Mouse (Mus musculus) right cerebral cortex, postnatal 10 days (tissue): ENCODE data around the gene Vmn2r-ps159.
"Not testable (repeated sequence)": the region's sequence is repeated elsewhere in the genome, so short reads cannot be mapped to it uniquely, and the experiment has no call there.

Experiments used
- DNase-seq, 2 experiments: peaks; one replicate each; pipeline ENCODE4 v3.0.0; 2021; ENCODE audit warnings: low spot score in 2 of 2

The Vmn2r-ps159 gene

DNA sequence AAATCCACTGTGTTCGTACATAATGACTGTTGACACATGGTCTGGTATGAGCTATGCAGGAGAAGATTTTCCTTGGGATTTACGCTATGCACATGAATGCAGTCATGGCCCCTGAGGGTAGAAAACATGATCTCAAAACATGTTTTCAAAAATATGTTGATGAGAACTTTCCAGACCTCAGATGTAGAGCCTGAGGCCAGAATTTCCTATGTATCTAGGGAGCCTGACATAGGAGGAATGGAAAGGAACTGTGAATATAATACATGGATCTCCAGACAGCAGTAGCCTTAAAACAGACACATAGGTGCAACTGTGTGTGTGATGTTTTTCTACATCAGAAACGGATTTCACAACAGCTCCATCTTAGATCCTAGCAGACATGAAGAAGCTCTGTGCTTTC, at the start of gene Vmn2r-ps159:
TSS of gene Vmn2r-ps159 (plus strand) at position 301 of the 400 bp plus-strand sequence.
- DNase-seq = not testable (repeated sequence)

DNA sequence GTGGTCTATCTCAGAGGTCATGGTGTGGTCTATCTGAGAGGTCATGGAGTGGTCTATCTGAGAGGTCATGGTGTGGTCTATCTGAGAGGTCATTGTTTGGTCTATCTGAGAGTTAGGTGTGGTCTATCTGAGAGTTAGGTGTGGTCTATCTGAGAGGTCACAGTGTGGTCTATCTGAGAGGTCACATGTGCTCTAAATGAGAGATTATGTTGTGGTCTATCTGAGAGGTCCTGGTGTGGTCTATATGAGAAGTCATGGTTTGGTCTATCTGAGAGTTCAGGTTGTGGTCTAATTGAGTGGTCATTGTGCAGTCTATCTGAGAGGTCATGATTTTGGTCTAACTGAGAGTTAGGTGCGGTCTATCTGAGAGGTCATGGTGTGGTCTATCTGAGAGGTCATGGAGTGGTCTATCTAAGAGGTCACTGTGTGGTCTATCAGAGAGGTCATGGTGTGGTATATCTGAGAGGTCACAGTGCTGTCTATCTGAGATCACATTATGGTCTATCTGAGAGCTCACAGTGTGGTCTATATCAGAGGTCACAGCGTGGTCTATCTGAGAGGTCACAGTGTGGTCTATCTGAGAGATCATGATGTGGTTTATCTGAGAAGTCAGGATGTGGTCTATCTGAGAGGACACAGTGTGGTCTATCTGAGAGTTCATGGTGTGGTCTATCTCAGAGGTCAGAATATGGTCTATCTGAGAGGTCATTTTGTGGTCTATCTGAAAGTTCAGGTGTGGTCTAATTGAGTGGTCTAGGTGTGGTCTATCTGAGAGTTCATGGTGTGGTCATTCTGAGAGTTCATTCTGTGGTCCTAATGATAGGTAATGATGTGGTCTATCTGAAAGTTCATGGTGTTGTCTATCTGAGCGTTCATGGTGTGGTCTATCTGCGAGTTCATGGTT, 10.9 kb downstream of the Vmn2r-ps159 start:
- DNase-seq = not testable (repeated sequence)

DNA sequence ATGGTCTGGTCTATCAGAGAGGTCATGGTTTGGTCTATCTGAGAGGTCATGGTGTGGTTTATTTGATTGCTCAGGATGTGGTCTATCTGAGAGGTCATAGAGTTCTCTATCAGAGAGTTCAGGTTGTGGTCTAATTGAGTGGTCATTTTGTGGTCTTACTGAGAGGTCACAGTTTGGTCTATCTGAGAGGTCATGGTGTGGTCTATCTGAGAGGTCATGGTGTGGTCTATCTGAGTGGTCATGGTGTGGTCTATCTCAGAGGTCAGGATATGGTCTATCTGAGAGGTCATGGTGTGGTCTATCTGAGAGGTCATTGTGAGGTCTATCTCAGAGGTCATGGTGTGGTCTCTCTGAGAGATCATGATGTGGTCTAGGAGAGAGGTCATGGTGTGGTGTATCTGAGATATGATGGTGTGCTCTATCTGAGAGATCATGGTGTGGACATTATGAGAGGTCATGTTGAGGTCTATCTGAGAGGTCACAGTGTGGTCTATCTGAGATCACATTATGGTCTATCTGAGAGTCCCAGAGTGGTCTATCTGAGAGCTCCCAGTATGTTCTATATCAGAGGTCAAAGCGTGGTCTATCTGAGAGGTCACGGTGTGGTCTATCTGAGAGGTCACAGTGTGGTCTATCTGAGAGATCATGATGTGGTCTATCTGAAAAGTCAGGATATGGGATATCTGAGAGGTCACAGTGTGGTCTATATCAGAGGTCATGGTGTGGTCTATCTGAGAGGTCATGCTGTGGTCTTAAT, 11.8 kb downstream of the Vmn2r-ps159 start:
- DNase-seq = no peak

DNA sequence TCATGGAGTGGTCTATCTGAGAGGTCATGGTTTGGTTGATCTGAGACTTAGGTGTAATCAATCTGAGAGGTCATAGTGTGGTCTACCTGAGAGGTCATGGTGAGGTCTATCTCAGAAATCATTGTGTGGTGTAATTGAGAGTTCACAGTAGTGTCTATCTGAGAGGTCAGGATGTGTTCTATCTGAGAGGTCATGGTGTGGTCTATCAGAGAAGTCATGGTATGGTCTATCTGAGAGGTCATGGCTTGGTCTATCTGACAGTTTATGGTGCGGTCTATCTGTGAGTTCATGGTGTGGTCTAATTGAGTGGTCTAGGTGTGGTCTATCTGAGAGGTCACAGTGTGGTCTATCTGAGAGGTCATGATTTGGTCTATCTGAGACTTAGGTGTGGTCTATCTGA, 12.4 kb downstream of the Vmn2r-ps159 start:
- DNase-seq = no peak

GRCm38 (mm10) chr4:156356756-156357437, 26.0 kb downstream of the Vmn2r-ps159 start:
- not testable (repeated sequence) for DNase-seq
